Mouse (Mus musculus) cerebellum, adult 11 months (tissue): Measurements from ENCODE around the gene Btaf1.

Experiments
- DNase-seq: peaks from one replicate; pipeline ENCODE4 v3.0.0; 2022

Btaf1 gene

GRCm38 (mm10) chr19:37025839-37026319, 100.0 kb downstream of the Btaf1 start:
- peak; percentile 47 for DNase-seq

- DNase-seq = no peak
Measured at GRCm38 (mm10) chr19:37026408-37026807, 100.5 kb downstream of the Btaf1 start.

- no peak for DNase-seq
Measured at GRCm38 (mm10) chr19:37029771-37030170, 103.9 kb downstream of the Btaf1 start.

- DNase-seq = peak; percentile 36
Measured at GRCm38 (mm10) chr19:37031446-37031845, 105.6 kb downstream of the Btaf1 start.

GRCm38 (mm10) chr19:37032364-37032763, 106.5 kb downstream of the Btaf1 start:
- no peak for DNase-seq

GRCm38 (mm10) chr19:37040906-37041305, 115.0 kb downstream of the Btaf1 start:
- no peak for DNase-seq

- DNase-seq = no peak
Measured at GRCm38 (mm10) chr19:37044431-37044830, 118.6 kb downstream of the Btaf1 start.

GRCm38 (mm10) chr19:37048507-37048906, 122.6 kb downstream of the Btaf1 start:
- DNase-seq = no peak

- peak; percentile 71 for DNase-seq
Measured at GRCm38 (mm10) chr19:37050643-37051345, 124.9 kb downstream of the Btaf1 start.

GRCm38 (mm10) chr19:37055976-37056556, 130.2 kb downstream of the Btaf1 start:
- DNase-seq = no peak

- DNase-seq = no peak
Measured at GRCm38 (mm10) chr19:37057161-37057905, 131.5 kb downstream of the Btaf1 start.

- DNase-seq = no peak
Measured at GRCm38 (mm10) chr19:37059623-37060022, 133.7 kb downstream of the Btaf1 start.

- DNase-seq = no peak
Measured at GRCm38 (mm10) chr19:37060078-37060477, 134.2 kb downstream of the Btaf1 start.
